Mouse (Mus musculus) CH12.LX (cell line): ENCODE data around the gene Lama5. TPM values are rescaled to one million over a fixed set of nuclear protein-coding genes. Genes with fewer than 3 reads are reported as not detected.

Experiments
- DNase-seq: peaks from one replicate; pipeline ENCODE4 v3.0.0-alpha.2; 2013; ENCODE audit errors: extremely low read depth
- H3K27ac ChIP-seq: 2 replicates; pipeline ENCODE4 v1.5.1; 2012; ENCODE audit warnings: low read depth, mild to moderate bottlenecking, control low read depth, moderate library complexity; ENCODE audit not compliant: insufficient read depth
- H3K27me3 ChIP-seq: replicated peaks from 2 replicates; pipeline ENCODE3; 2012; ENCODE audit warnings: inconsistent platforms
- H3K36me3 ChIP-seq, 2 experiments: replicated peaks in 1 of 2; 2 replicates each; pipeline versions ENCODE3 to v1.6.1; 2012; ENCODE audit warnings: inconsistent platforms in 1 of 2, low read length in 1 of 2, mild to moderate bottlenecking in 1 of 2, mixed read lengths in 1 of 2, moderate library complexity in 1 of 2; ENCODE audit not compliant: control insufficient read depth in 1 of 2, insufficient read depth in 1 of 2
- H3K4me1 ChIP-seq, 2 experiments: 2 replicates each; pipeline ENCODE4 v1.6.1; 2012; ENCODE audit warnings: inconsistent platforms in 1 of 2, moderate library complexity in 1 of 2; ENCODE audit not compliant: insufficient read depth in 2 of 2, control insufficient read depth in 1 of 2
- H3K4me2 ChIP-seq: 2 replicates; pipeline ENCODE4 v1.6.1; 2012; ENCODE audit warnings: low read depth, mild to moderate bottlenecking, control low read depth; ENCODE audit not compliant: poor library complexity, insufficient read depth, severe bottlenecking
- H3K4me3 ChIP-seq, 3 experiments: fragments of 150-350 bp in 1 of 3; sonication (generic) in 1 of 3; replicated peaks in 1 of 3; 2 replicates each; pipeline versions ENCODE3 to v1.5.1; 2011 to 2012; ENCODE audit warnings: low read depth in 2 of 3, low read length in 2 of 3, mild to moderate bottlenecking in 2 of 3, moderate library complexity in 2 of 3, control low read depth in 1 of 3, improper control_type of control experiment in 1 of 3, inconsistent platforms in 1 of 3, mixed read lengths in 1 of 3; ENCODE audit not compliant: poor library complexity in 1 of 3
- H3K79me2 ChIP-seq: replicated peaks from 2 replicates; pipeline ENCODE4 v1.6.1; 2012; ENCODE audit warnings: mild to moderate bottlenecking, moderate library complexity; ENCODE audit not compliant: control insufficient read depth, poor library complexity, insufficient read depth, severe bottlenecking; ENCODE audit errors: extremely low read depth
- H3K9ac ChIP-seq: 2 replicates; pipeline ENCODE4 v1.6.1; 2012; ENCODE audit warnings: low read depth, mild to moderate bottlenecking, control low read depth, moderate library complexity; ENCODE audit not compliant: insufficient read depth
- H3K9me3 ChIP-seq: replicated peaks from 2 replicates; pipeline ENCODE3; 2012; ENCODE audit warnings: low read length, inconsistent platforms, mixed read lengths
- BHLHE40 ChIP-seq: IDR thresholded peaks from 2 replicates; pipeline ENCODE4 v1.6.1; 2011; ENCODE audit warnings: mild to moderate bottlenecking, low read depth, low read length, improper control_type of control experiment
- CTCF ChIP-seq, 2 experiments: IDR thresholded peaks in 1 of 2; conservative IDR thresholded peaks in 1 of 2; 2 replicates each; pipeline ENCODE4 v1.5.1; 2011 to 2012; ENCODE audit warnings: low read depth in 2 of 2, low read length in 2 of 2, improper control_type of control experiment in 1 of 2, inconsistent platforms in 1 of 2, mild to moderate bottlenecking in 1 of 2, moderate library complexity in 1 of 2
- EP300 ChIP-seq: IDR thresholded peaks from 2 replicates; pipeline ENCODE4 v1.6.1; 2011; ENCODE audit warnings: low read length, improper control_type of control experiment
- HCFC1 ChIP-seq: IDR thresholded peaks from 2 replicates; pipeline ENCODE4 v1.6.1; 2012; ENCODE audit warnings: low read depth, mild to moderate bottlenecking, inconsistent platforms, low read length, improper control_type of control experiment
- JUN ChIP-seq: IDR thresholded peaks from 2 replicates; pipeline ENCODE4 v1.6.1; 2011; ENCODE audit warnings: low read depth, mild to moderate bottlenecking, low read length, improper control_type of control experiment, moderate library complexity; ENCODE audit not compliant: insufficient read depth
- KAT2A ChIP-seq: IDR thresholded peaks from 2 replicates; pipeline ENCODE4 v1.6.1; 2012; ENCODE audit warnings: low read length, improper control_type of control experiment, inconsistent platforms; ENCODE audit not compliant: insufficient replicate concordance
- MAFK ChIP-seq: IDR thresholded peaks from 2 replicates; pipeline ENCODE4 v1.6.1; 2011; ENCODE audit warnings: low read length, improper control_type of control experiment; ENCODE audit not compliant: insufficient replicate concordance
- MAZ ChIP-seq: IDR thresholded peaks from 2 replicates; pipeline ENCODE4 v1.6.1; 2012; ENCODE audit warnings: low read depth, mild to moderate bottlenecking, inconsistent platforms, low read length, improper control_type of control experiment, moderate library complexity
- MEF2A ChIP-seq: IDR thresholded peaks from 2 replicates; pipeline ENCODE4 v1.6.1; 2014; ENCODE audit warnings: low read depth, mild to moderate bottlenecking, inconsistent platforms, low read length, improper control_type of control experiment, borderline replicate concordance
- NELFE ChIP-seq: IDR thresholded peaks from 2 replicates; pipeline ENCODE4 v1.6.1; 2011; ENCODE audit warnings: low read depth, low read length, improper control_type of control experiment
- POLR2A ChIP-seq: IDR thresholded peaks from 2 replicates; pipeline ENCODE4 v1.6.1; 2011; ENCODE audit warnings: low read depth, mild to moderate bottlenecking, improper control_type of control experiment, low read length
- POLR2AphosphoS2 ChIP-seq: IDR thresholded peaks from 2 replicates; pipeline ENCODE4 v1.6.1; 2011; ENCODE audit warnings: low read depth, low read length, improper control_type of control experiment
- SIN3A ChIP-seq: IDR thresholded peaks from 2 replicates; pipeline ENCODE4 v1.6.1; 2012; ENCODE audit warnings: low read length, improper control_type of control experiment, inconsistent platforms
- TBP ChIP-seq: conservative IDR thresholded peaks from 2 replicates; pipeline ENCODE4 v1.6.1; 2011; ENCODE audit warnings: low read depth, low read length, improper control_type of control experiment
- UBTF ChIP-seq: IDR thresholded peaks from 2 replicates; pipeline ENCODE4 v1.6.1; 2012; ENCODE audit warnings: low read depth, mild to moderate bottlenecking, inconsistent platforms, low read length, improper control_type of control experiment, moderate library complexity
- ZMIZ1 ChIP-seq: IDR thresholded peaks from 2 replicates; pipeline ENCODE4 v1.6.1; 2012; ENCODE audit warnings: low read depth, mild to moderate bottlenecking, inconsistent platforms, low read length, improper control_type of control experiment
- ZNF384 ChIP-seq: IDR thresholded peaks from 2 replicates; pipeline ENCODE4 v1.6.1; 2012; ENCODE audit warnings: low read depth, low read length, improper control_type of control experiment, inconsistent platforms
- dilution Hi-C: fragments of 300-500 bp; cut with MboI; formaldehyde crosslinking; loops from 2 replicates; pipeline ENCODE4 v1.14.3; 2020; ENCODE audit warnings: low sequenced_read_pairs; ENCODE audit not compliant: extremely low pct_unique_long_range_greater_than_20kb, extremely low pct_ligation_motif_present
- in situ Hi-C: fragments of 300-500 bp; cut with MboI; formaldehyde crosslinking; loops from 3 replicates; pipeline ENCODE4 v1.14.3; 2019; ENCODE audit warnings: low sequenced_read_pairs, low pct_ligation_motif_present, low pct_unique_long_range_greater_than_20kb, mixed read lengths
- polyA plus RNA-seq: library from polyadenylated mRNA; unstranded; fragments of >175 nt; gene quantifications from 2 replicates; pipeline ENCODE4 v1.2.1, GENCODE M21; 2012; ENCODE audit warnings: low read depth; ENCODE audit not compliant: insufficient read length
- total RNA-seq, 2 experiments: library from RNA; depleted of rRNA; stranded (reverse); fragments of 300-350 nt in 1 of 2; fragments of >200 nt in 1 of 2; gene quantifications; 2 replicates each; pipeline ENCODE4 v1.2.3; 2012 to 2014

The Lama5 gene
- total and polyA plus RNA-seq, 3 experiments: 0.20 to 0.85 (median 0.67) TPM

GRCm38 (mm10) chr2:180269329-180269728 lies 43.7 kb upstream of the Lama5 start:
- Histone ChIP-seq H3K27ac (no peak overlapping the region), H3K79me2 (0 out of 2 replicates have a peak, but pooled peaks cover 6% of the 10 kb centered on the region), H3K9me3 (no peaks in the 10 kb centered on the region), H3K9ac (no peak overlapping the region), H3K4me1 (peaks cover 26 to 60% of the 10 kb centered on the region in 2 experiments), H3K36me3 (peaks cover 18 to 52% of the 10 kb centered on the region in 2 experiments), H3K4me3 (peak overlapping the region in 1 of 3 experiments; percentile 54), H3K27me3 (peaks cover 6% of the 10 kb centered on the region), H3K4me2 (no peak overlapping the region)
- in situ Hi-C loops: no loop called here
- dilution Hi-C loops: no loop called here
- TF ChIP-seq NELFE (no peak), BHLHE40 (no peak), KAT2A (no peak), JUN (no peak), MAFK (no peak), ZMIZ1 (no peak), CTCF (conservative IDR thresholded peaks at IDR 0.05 in 1 of 2, IDR thresholded peaks at IDR 0.05 in 1 of 2; ENCODE audit: low read depth in 2 of 2, low read length in 2 of 2) (no peak), UBTF (no peak), ZNF384 (no peak), MAZ (no peak)
- no peak for DNase-seq

GRCm38 (mm10) chr2:180267955-180268354 lies 42.3 kb upstream of the Lama5 start:
- Histone ChIP-seq H3K27me3 (no peaks in the 10 kb centered on the region), H3K9ac (no peak overlapping the region), H3K9me3 (no peaks in the 10 kb centered on the region)
- no peak for TF ChIP-seq SIN3A
- no peak for TF ChIP-seq HCFC1
- no peak for TF ChIP-seq JUN
- no peak for TF ChIP-seq POLR2AphosphoS2
- TF ChIP-seq POLR2A: no peak
- TF ChIP-seq TBP: no peak
- TF ChIP-seq MEF2A: no peak
- no peak for TF ChIP-seq EP300
- TF ChIP-seq, all 38 proteins: peak for 0
- Histone ChIP-seq H3K4me1 (peaks cover 26 to 55% of the 10 kb centered on the region in 2 experiments), H3K4me3 (no peak overlapping the region), H3K27ac (no peak overlapping the region), H3K79me2 (0 out of 2 replicates have a peak, but pooled peaks cover 6% of the 10 kb centered on the region), H3K4me2 (no peak overlapping the region), H3K36me3 (peaks cover 30 to 65% of the 10 kb centered on the region in 2 experiments)
- DNase-seq: no peak
- in situ Hi-C loops: no loop called here
- dilution Hi-C loops: no loop called here
